Mouse (Mus musculus): ENCODE results near the gene Rsbn1. TPM values are rescaled to one million over a fixed set of nuclear protein-coding genes. Genes with fewer than 3 reads are reported as not detected.

The Rsbn1 gene
- total RNA-seq, 2 experiments from 2014 or later: 8.6 to 9.0 TPM

GRCm38 (mm10) chr3:103944794-103945562 lies 31.1 kb downstream of the Rsbn1 start:
- no peak for DNase-seq
- intact Hi-C loops (cut with DNase I): no loop called here

DNA sequence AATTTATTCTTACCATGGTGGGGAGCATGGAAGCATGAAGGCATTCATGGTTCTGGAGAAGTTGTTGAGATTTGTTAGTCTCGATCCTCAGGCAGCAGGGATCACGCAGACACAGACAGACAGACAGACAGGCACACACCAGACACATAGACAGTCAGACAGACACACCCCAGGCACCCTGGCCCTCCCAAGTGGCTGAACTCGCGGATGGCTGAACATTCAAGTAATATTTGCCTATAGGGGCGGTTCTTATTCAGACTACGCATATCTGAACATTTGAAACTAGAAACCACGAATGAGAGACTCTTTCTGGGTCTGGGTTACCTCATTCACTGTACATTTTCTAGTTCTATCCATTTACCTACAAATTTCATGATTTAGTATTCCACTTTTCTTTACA lies 34.7 kb downstream of the Rsbn1 start:
- no peak for DNase-seq
- intact Hi-C loops (cut with DNase I): no loop called here

- intact Hi-C loops (cut with DNase I): no loop called here
- DNase-seq: no peak
These were observed 46.7 kb downstream of the Rsbn1 start for GRCm38 (mm10) chr3:103960622-103961021.

DNA sequence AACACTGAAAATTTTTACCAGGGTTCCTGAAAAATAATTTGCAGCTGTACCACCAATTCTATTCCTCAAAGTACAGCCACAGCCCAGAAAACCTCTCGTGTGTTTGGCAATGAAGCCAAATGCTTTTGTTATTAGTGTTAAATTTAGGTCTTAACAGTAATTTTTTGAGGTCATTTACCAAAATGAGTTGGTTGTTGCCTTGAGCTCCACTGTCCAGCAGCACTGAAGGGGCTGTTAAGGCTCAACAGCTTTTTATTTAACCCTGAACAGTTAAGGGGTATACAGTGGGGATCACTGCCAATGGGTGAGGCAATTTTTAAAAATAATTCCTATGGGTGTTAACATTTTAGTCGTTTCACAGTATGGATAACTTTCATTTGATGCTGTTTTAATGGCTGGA lies 53.3 kb downstream of the Rsbn1 start:
- no peak for DNase-seq
- intact Hi-C loops (cut with DNase I): no loop called here

- peak; percentile 84 to 92 for DNase-seq
- intact Hi-C loops (cut with DNase I): loop anchor here (1.0 kb wide), 1 partner anchor 54 kb away; the partner anchor contains the start of gene Rsbn1
These were observed 54.2 kb downstream of the Rsbn1 start, which contains the start of gene Phtf1 for GRCm38 (mm10) chr3:103967861-103968691. Phtf1 (plus strand) TSS chr3:103968110.

DNA sequence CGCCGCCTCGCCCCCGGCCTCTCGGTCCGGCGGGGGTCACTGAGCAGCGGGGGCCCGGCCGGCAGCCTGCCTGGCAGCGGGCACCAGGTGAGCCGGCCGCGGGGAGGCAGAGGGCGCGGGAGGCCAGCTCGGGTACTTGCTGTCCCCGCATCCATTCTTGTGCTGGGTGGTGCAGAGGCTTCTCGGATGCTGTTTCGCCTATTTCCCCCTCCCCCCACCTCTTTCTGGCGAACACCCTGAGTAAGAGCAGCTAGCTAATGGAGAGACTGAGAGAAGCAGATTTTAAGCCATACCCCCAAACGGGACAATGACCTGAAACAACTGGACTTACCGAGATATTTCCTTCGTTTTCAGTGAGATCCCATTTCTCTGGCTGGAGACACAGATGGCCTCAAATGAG lies 54.8 kb downstream of the Rsbn1 start:
- intact Hi-C loops (cut with DNase I): loop anchor here (1.0 kb wide), 1 partner anchor 54 kb away; the partner anchor contains the start of gene Rsbn1
- DNase-seq: no peak

DNA sequence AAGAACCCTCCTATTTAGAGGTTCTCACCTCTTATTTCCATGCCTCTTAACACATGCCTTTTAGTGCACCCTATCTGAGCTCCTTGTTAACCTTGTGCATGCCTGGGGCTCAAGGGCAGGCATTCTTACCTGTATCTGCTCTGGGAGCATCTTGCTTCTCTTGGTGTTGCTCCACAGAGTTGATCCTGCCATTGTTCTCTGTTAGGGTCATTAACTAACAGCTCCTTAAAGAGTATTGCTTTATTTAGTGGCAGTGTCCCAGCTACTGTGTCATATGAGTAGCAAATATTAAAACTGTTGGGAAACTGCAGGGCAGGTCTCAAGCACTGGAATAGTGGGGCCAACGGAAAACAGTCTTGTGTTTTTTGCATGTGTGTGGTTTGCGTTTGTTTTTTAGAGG lies 57.2 kb downstream of the Rsbn1 start:
- intact Hi-C loops (cut with DNase I): no loop called here
- no peak for DNase-seq

GRCm38 (mm10) chr3:103984556-103984955 lies 70.6 kb downstream of the Rsbn1 start:
- intact Hi-C loops (cut with DNase I): no loop called here
- DNase-seq: no peak

- intact Hi-C loops (cut with DNase I): no loop called here
- DNase-seq: no peak
These were observed 71.3 kb downstream of the Rsbn1 start for GRCm38 (mm10) chr3:103985194-103985593.

DNA sequence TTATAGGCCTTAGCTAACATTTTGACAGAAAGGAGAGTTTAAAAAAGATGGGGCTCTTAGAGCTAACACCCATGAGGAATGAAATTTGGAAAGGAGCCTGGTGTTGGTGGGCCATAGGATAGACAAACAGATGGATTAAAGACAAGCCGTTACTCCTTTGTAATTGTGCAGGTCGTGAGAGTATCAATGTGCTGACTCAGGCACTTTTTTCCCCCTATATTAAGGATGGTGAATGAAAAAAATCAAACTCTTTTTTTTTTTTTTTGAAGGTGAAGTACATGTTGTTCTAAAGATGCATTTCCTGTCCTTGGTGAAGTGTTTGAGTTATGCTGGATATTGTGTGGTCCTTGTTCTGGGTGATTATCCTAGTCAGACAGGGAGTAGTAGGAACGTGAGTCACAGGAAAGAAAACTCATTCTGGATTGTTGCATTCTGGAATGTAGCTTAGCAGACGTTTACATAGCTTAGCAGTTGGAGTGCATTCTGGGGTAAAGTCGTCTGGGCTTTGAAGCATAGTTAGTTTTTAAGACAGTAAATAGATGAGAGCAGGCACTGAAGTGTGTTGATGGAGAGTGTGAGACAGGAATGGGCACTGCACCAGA lies 74.0 kb downstream of the Rsbn1 start:
- no peak for DNase-seq

GRCm38 (mm10) chr3:103989352-103989751 lies 75.4 kb downstream of the Rsbn1 start:
- intact Hi-C loops (cut with DNase I): no loop called here
- no peak for DNase-seq

More for the DNA sequence above, 74.0 kb downstream of the Rsbn1 start:
- intact Hi-C loops (cut with DNase I): no loop called here

- intact Hi-C loops (cut with DNase I): no loop called here
These were observed 77.4 kb downstream of the Rsbn1 start for GRCm38 (mm10) chr3:103991271-103991670.

DNA sequence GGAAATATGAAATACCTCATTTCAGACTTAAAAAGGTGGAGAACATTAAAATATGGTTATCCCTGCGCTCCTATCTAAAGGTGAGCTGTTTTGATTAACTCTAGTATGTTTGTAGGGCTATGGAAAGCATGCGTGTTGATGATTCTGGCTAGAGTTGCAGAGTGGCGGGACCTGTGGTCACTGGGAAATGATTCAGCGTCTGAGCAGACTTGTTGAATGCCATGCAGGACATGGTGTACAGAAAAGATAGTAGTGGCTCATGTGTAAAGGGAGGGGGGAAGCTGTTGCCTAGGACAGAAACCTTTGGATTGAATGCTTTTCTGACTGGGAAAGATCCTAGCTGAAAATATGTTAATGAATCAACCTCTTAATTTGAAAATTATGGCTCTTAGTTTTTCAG lies 84.8 kb downstream of the Rsbn1 start:
- intact Hi-C loops (cut with DNase I): no loop called here
- DNase-seq: no peak

More at GRCm38 (mm10) chr3:103991271-103991670, 77.4 kb downstream of the Rsbn1 start:
- DNase-seq: no peak

GRCm38 (mm10) chr3:104006896-104007466 lies 93.1 kb downstream of the Rsbn1 start:
- no peak for DNase-seq
- intact Hi-C loops (cut with DNase I): no loop called here

GRCm38 (mm10) chr3:104007479-104007878 lies 93.6 kb downstream of the Rsbn1 start:
- peak in 1 of 2 experiments; percentile 48 for DNase-seq
- intact Hi-C loops (cut with DNase I): no loop called here

DNA sequence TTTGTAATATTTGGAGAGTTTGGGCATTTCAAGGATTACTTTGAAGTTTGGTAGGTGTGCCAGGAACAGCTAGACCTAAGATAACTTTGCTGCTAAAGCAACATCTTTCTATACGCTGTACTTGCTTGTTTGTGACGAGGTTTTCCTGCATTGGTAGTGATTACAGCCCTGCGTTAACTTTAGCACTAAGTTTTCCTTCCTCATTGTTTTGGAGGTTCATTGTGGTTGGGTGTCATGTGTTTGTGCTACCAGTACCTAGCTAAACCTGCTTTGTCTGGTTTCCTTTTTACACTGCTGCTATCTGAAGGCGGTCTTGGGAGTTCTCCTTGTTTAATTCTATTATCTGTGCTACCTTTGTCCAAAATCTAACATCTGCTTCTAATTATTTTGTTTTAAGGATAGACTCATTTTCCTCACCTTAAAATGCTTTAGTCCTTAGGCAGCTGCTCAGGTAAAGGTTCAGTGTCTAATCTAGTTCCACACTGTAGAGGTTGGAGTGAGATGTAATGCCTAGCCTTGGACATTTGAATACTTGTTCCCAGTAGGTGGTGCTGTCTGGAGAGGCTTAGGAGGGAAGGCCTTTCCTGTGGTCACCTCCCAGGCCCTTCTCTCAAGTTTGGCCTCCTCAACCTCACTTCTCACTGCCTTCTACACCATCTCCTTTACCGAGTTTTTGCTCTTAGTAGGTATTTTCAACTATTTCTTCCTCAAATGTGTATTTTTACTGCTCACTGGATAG lies 96.2 kb downstream of the Rsbn1 start:
- intact Hi-C loops (cut with DNase I): no loop called here
- DNase-seq: no peak

GRCm38 (mm10) chr3:104011972-104012371 lies 98.1 kb downstream of the Rsbn1 start:
- no peak for DNase-seq
- intact Hi-C loops (cut with DNase I): no loop called here
